27 mouse cellular contexts compared by ENCODE assay signal in genomic region chr9:45066735-45067134, GRCm38 (mm10). TPM values are rescaled to one million over a fixed set of nuclear protein-coding genes. Genes with fewer than 3 reads are reported as not detected.
DNase-seq lines count a peak whose midpoint lies in the region; ATAC-seq and TF ChIP-seq lines count a peak whose summit lies in the region.
"Had no signal": no experiment of that assay in that cellular context is flagged by ENCODE, and none has a peak within 500 bp of the region (broad histone marks: within the 10 kb centered on the region; RNA-seq: fewer than 3 reads in every experiment).

No protein-coding gene starts in this region.

- WGBS in lung, postnatal 0 days: 65% methylated on average over 4 of the region's 4 CpGs
- 88% methylated on average over 4 of the region's 4 CpGs for WGBS in midbrain, embryonic 15.5 days
- WGBS in liver, embryonic 12.5 days (ENCODE audit: insufficient replicate concordance): 70% methylated on average over 4 of the region's 4 CpGs

- H3K9me3 ChIP-seq in lung, postnatal 0 days (ENCODE audit: low read length): no peaks in the 10 kb centered on the region
- H3K9me3 ChIP-seq in midbrain, embryonic 15.5 days: no peaks in the 10 kb centered on the region
- no peaks in the 10 kb centered on the region for H3K9me3 ChIP-seq in liver, embryonic 12.5 days (replicated peaks)
- H3K9me3 ChIP-seq: embryonic facial prominence, embryonic 13.5 days; embryonic facial prominence, embryonic 15.5 days; forebrain, embryonic 10.5 days; forebrain, embryonic 12.5 days had no signal

- no peaks in the 10 kb centered on the region for H3K4me1 ChIP-seq in lung, postnatal 0 days (ENCODE audit: insufficient read depth, low read depth, low read length)
- H3K4me1 ChIP-seq in midbrain, embryonic 15.5 days: no peaks in the 10 kb centered on the region
- no peaks in the 10 kb centered on the region for H3K4me1 ChIP-seq in liver, embryonic 12.5 days
- H3K4me1 ChIP-seq: embryonic facial prominence, embryonic 13.5 days; embryonic facial prominence, embryonic 15.5 days; forebrain, embryonic 10.5 days; forebrain, embryonic 12.5 days had no signal

- TF ChIP-seq CTCF in lung, postnatal 0 days (IDR thresholded peaks at IDR 0.05): no peak

- H3K36me3 ChIP-seq in lung, postnatal 0 days (ENCODE audit: insufficient read depth, low read length): no peaks in the 10 kb centered on the region
- H3K36me3 ChIP-seq in midbrain, embryonic 15.5 days (replicated peaks): no peaks in the 10 kb centered on the region
- H3K36me3 ChIP-seq in liver, embryonic 12.5 days: no peaks in the 10 kb centered on the region
- H3K36me3 ChIP-seq: embryonic facial prominence, embryonic 13.5 days; embryonic facial prominence, embryonic 15.5 days; forebrain, embryonic 10.5 days; forebrain, embryonic 12.5 days had no signal

- no peak overlapping the region for H3K9ac ChIP-seq in lung, postnatal 0 days (replicated peaks; ENCODE audit: low read depth)
- no peak overlapping the region for H3K9ac ChIP-seq in midbrain, embryonic 15.5 days
- no peak overlapping the region for H3K9ac ChIP-seq in liver, embryonic 12.5 days
- H3K9ac ChIP-seq: embryonic facial prominence, embryonic 13.5 days; embryonic facial prominence, embryonic 15.5 days; forebrain, embryonic 12.5 days had no signal

- no peak for ATAC-seq in lung, postnatal 0 days
- ATAC-seq in megakaryocyte progenitor cell, adult 5-6 weeks (replicated peaks; ENCODE audit: poor library complexity): peak; percentile 23; the same call in 1 of the 2 replicates
- ATAC-seq in midbrain, embryonic 15.5 days (replicated peaks): no peak
- no peak for ATAC-seq in liver, embryonic 12.5 days
- ATAC-seq: forebrain, embryonic 14.5 days; forebrain, embryonic 16.5 days had no signal

- H3K4me3 ChIP-seq in lung, postnatal 0 days (ENCODE audit: low read depth, low read length): no peak overlapping the region
- no peak overlapping the region for H3K4me3 ChIP-seq in midbrain, embryonic 15.5 days
- no peak overlapping the region for H3K4me3 ChIP-seq in liver, embryonic 12.5 days
- H3K4me3 ChIP-seq: embryonic facial prominence, embryonic 13.5 days; embryonic facial prominence, embryonic 15.5 days; erythroblast, embryonic 14.5 days; forebrain, embryonic 10.5 days; forebrain, embryonic 12.5 days had no signal

- H3K4me2 ChIP-seq in lung, postnatal 0 days (replicated peaks; ENCODE audit: low read depth, low read length): no peak overlapping the region
- H3K4me2 ChIP-seq in midbrain, embryonic 15.5 days: no peak overlapping the region
- no peak overlapping the region for H3K4me2 ChIP-seq in liver, embryonic 12.5 days
- H3K4me2 ChIP-seq: embryonic facial prominence, embryonic 13.5 days; embryonic facial prominence, embryonic 15.5 days; forebrain, embryonic 12.5 days had no signal

- peak; percentile 17 for DNase-seq in lung, postnatal 0 days (ENCODE audit: low spot score)
- no peak for DNase-seq in lung, postnatal 4 days
- DNase-seq: adrenal gland, adult 2 months; adrenal gland, postnatal 10 days; adrenal gland, postnatal 25 days; cerebellum, adult 11 months; cerebellum, adult 18-20 months; cerebellum, adult 8-10 months; cerebellum, adult 9-11 months; cerebellum, postnatal 14 days; cerebellum, postnatal 36 days; embryo, embryonic 11 days had no signal

- no peak overlapping the region for H3K27ac ChIP-seq in lung, postnatal 0 days (ENCODE audit: low read length)
- no peak overlapping the region for H3K27ac ChIP-seq in midbrain, embryonic 15.5 days
- no peak overlapping the region for H3K27ac ChIP-seq in liver, embryonic 12.5 days
- H3K27ac ChIP-seq: embryonic facial prominence, embryonic 13.5 days; embryonic facial prominence, embryonic 15.5 days; forebrain, embryonic 10.5 days; forebrain, embryonic 12.5 days had no signal

- H3K27me3 ChIP-seq in lung, postnatal 0 days (replicated peaks; ENCODE audit: insufficient read depth, low read length): no peaks in the 10 kb centered on the region
- H3K27me3 ChIP-seq in midbrain, embryonic 15.5 days (replicated peaks): no peaks in the 10 kb centered on the region
- no peaks in the 10 kb centered on the region; the same call in 1 of the 2 replicates for H3K27me3 ChIP-seq in liver, embryonic 12.5 days (replicated peaks)
- H3K27me3 ChIP-seq: embryonic facial prominence, embryonic 15.5 days had no signal

- no peak for TF ChIP-seq EP300 in lung, postnatal 0 days (IDR thresholded peaks at IDR 0.05)

RNA-seq across cellular contexts. Expression of gene Mpzl3, which starts 11.7 kb away (rescaled TPM):
- 2.0 and 2.2 TPM in 2 replicates for polyA plus RNA-seq in lung, postnatal 0 days (2015; fragmentation: Nextera tagmentation; extraction: Ambion mirVana)
- 0.20 and 0.35 TPM in 2 replicates for total RNA-seq in megakaryocyte progenitor cell, adult 5-6 weeks (2015)
- total RNA-seq in megakaryocyte progenitor cell, adult 5-6 weeks (2017): 0.58 and 2.1 TPM in 2 replicates
- polyA plus RNA-seq in midbrain, embryonic 15.5 days (2015; fragmentation: Nextera tagmentation; extraction: Ambion mirVana): 1.2 TPM in 2 replicates
- polyA plus RNA-seq in liver, embryonic 12.5 days (2016; fragmentation: Nextera tagmentation; extraction: Ambion mirVana): 0.63 and 1.1 TPM in 2 replicates
- total RNA-seq: MEL had no signal
- polyA plus RNA-seq: erythroblast, embryonic 14.5 days had no signal

RNA-seq across cellular contexts. Expression of gene Jaml, which starts 12.2 kb away (rescaled TPM):
- polyA plus RNA-seq in lung, postnatal 0 days (2015; fragmentation: Nextera tagmentation; extraction: Ambion mirVana): 2.1 and 3.3 TPM in 2 replicates
- 0.89 and 2.0 TPM in 2 replicates for total RNA-seq in megakaryocyte progenitor cell, adult 5-6 weeks (2015)
- total RNA-seq in megakaryocyte progenitor cell, adult 5-6 weeks (2017): 3.4 and 4.6 TPM in 2 replicates
- 0.24 and 0.26 TPM in 2 replicates for polyA plus RNA-seq in midbrain, embryonic 15.5 days (2015; fragmentation: Nextera tagmentation; extraction: Ambion mirVana)
- 0.12 TPM in 1 of 2 replicates, not detected in the other for polyA plus RNA-seq in liver, embryonic 12.5 days (2016; fragmentation: Nextera tagmentation; extraction: Ambion mirVana)
- total RNA-seq: MEL had no signal
- polyA plus RNA-seq: C2C12; embryonic facial prominence, embryonic 13.5 days; erythroblast, embryonic 14.5 days had no signal

RNA-seq across cellular contexts. Expression of gene Mpzl2, which starts 27.1 kb away (rescaled TPM):
- polyA plus RNA-seq in lung, postnatal 0 days (2015; fragmentation: Nextera tagmentation; extraction: Ambion mirVana): 4.2 and 4.3 TPM in 2 replicates
- total RNA-seq in megakaryocyte progenitor cell, adult 5-6 weeks (2015): not detected in 2 replicates
- not detected in 2 replicates for total RNA-seq in megakaryocyte progenitor cell, adult 5-6 weeks (2017)
- polyA plus RNA-seq in midbrain, embryonic 15.5 days (2015; fragmentation: Nextera tagmentation; extraction: Ambion mirVana): 2.5 and 2.8 TPM in 2 replicates
- polyA plus RNA-seq in liver, embryonic 12.5 days (2016; fragmentation: Nextera tagmentation; extraction: Ambion mirVana): 3.9 and 4.9 TPM in 2 replicates
- total RNA-seq: common myeloid progenitor, adult 5-6 weeks had no signal
- polyA plus RNA-seq: C2C12; erythroblast, embryonic 14.5 days had no signal

RNA-seq across cellular contexts. Expression of gene Scn2b, which starts 50.8 kb away (rescaled TPM):
- polyA plus RNA-seq in lung, postnatal 0 days (2015; fragmentation: Nextera tagmentation; extraction: Ambion mirVana): 0.27 and 0.49 TPM in 2 replicates
- total RNA-seq in megakaryocyte progenitor cell, adult 5-6 weeks (2015): not detected in 2 replicates
- total RNA-seq in megakaryocyte progenitor cell, adult 5-6 weeks (2017): not detected in 2 replicates
- 10.0 and 11.2 TPM in 2 replicates for polyA plus RNA-seq in midbrain, embryonic 15.5 days (2015; fragmentation: Nextera tagmentation; extraction: Ambion mirVana)
- polyA plus RNA-seq in liver, embryonic 12.5 days (2016; fragmentation: Nextera tagmentation; extraction: Ambion mirVana): 0.70 and 0.90 TPM in 2 replicates
- total RNA-seq: common myeloid progenitor, adult 5-6 weeks; MEL had no signal
- polyA plus RNA-seq: C2C12; erythroblast, embryonic 14.5 days had no signal

RNA-seq across cellular contexts. Expression of gene Cd3e, which starts 57.3 kb away (rescaled TPM):
- polyA plus RNA-seq in lung, postnatal 0 days (2015; fragmentation: Nextera tagmentation; extraction: Ambion mirVana): 0.18 and 0.27 TPM in 2 replicates
- not detected in 2 replicates for total RNA-seq in megakaryocyte progenitor cell, adult 5-6 weeks (2015)
- total RNA-seq in megakaryocyte progenitor cell, adult 5-6 weeks (2017): not detected in 2 replicates
- 0.09 TPM in 1 of 2 replicates, not detected in the other for polyA plus RNA-seq in midbrain, embryonic 15.5 days (2015; fragmentation: Nextera tagmentation; extraction: Ambion mirVana)
- polyA plus RNA-seq in liver, embryonic 12.5 days (2016; fragmentation: Nextera tagmentation; extraction: Ambion mirVana): not detected in 2 replicates
- total RNA-seq: common myeloid progenitor, adult 5-6 weeks; MEL had no signal
- polyA plus RNA-seq: brain, embryonic 14.5 days; C2C12; embryonic facial prominence, embryonic 11.5 days; embryonic facial prominence, embryonic 13.5 days; forebrain, embryonic 10.5 days; forebrain, embryonic 12.5 days; forebrain, embryonic 14.5 days; forebrain, embryonic 16.5 days had no signal
